Mouse (Mus musculus) natural killer cell, adult 2 months (primary cell): ENCODE measurements at regions not wholly inside any gene's neighbourhood (a gene's known extent, or its start where the extent isn't known, plus 50 kb on each side); places are given as distances from the start of the nearest gene placed in this dataset.

ENCODE experiments used
- DNase-seq, 2 experiments: peaks; one replicate each; pipeline ENCODE4 v3.0.0; 2022; ENCODE audit warnings: low spot score in 2 of 2

- DNase-seq, result no peak
Observed at GRCm38 (mm10) chr4:124073646-124074045, 155.8 kb upstream of the 4930535I16Rik start.

- DNase-seq, result no peak
Observed at GRCm38 (mm10) chr4:124064601-124065000, 146.8 kb upstream of the 4930535I16Rik start.

DNA sequence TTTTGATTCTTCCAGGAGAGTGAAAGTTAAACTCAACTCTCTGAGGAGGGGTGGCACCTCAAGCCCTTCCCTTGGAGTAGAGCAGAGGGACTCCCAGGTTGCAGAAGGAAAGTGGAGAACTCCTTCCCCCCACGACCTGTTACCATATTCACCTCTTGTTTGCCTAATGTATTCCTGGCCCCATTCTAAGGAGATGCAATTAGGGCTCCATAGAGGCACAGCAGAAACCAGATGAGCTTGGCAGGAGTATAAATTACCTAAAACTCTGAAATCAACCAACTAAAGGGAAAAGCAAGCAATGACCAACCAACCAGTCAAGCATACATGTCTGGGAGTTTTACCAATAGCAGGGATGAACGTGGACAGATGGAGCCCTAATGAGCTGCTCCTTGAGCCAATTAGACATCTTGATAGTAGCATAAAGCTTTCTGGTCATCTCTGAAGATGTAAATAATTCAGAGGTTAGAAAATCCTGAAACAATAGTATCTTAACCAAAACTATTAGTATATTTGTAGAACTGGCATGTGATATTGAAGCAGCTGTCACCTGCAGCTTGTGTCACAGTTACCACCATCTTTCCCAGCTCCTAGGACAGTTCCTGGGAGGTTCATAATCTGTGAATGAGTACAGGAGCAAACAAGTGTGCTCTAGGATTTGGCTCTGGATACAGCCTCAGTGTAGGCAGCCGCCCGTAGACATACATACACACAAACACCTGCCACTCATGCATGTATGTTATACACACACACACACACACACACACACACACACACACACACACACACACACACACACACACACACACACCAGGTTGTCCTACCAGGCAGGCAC, 145.7 kb upstream of the 4930535I16Rik start:
- no peak for DNase-seq

- DNase-seq, result no peak
Observed at GRCm38 (mm10) chr4:124057607-124058006, 139.8 kb upstream of the 4930535I16Rik start.

DNA sequence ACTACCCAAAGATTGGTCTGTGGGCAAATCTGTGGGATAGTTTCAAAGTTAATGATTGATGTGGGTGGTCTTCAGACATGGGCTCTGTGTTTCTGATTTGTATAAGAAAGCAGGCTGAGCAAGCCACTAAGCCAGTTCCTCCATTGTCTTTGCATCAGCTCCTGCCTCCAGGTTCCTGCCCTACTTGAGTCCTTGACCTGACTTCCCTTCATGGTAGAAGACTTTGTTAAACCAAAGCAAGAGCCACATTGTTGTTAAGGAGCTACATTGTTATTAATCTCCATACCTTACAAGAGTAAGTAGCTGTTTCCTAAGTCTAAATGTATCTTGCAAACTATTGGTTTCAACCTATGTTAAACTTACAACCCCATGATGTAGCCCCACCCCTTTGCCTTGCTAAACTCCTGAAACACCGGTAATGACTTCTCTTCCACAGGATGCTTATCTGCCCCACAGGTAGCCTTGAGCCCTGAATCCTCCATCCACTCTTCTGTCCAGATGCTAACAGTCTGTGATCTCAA, 136.5 kb upstream of the 4930535I16Rik start:
- DNase-seq, result no peak

DNA sequence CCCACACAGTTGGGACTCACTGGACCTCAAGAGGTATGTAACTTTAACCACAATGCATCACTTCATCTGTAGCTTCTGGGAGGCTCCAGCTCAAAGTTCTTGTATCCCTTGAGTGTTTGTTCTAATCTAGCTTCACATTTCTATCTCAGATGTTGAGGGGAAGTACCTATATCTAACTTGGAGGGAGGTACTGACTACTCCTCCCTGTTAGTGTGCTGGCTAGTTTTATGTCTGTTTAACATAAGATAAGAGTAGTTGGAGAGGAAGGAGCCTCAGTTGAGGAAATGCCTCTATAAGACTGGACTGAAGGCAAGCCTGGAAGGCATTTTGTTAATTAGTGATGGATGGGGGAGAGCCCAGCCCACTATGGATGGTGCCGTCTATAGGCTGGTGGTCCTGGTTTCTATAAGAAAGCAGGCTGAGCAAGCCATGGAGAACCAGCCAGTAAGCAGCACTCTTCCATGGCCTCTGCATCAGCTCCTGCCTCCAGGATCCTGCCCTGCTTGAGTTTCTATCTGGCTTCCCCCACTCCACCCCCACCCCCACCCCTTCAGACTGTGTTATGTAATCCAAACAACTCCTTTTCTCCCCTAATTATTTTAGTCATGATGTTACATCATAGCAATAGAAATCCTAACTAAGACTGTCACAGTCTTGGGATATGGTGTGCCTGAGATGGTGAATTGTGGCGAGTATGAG, 135.7 kb upstream of the 4930535I16Rik start:
- no peak for DNase-seq

DNA sequence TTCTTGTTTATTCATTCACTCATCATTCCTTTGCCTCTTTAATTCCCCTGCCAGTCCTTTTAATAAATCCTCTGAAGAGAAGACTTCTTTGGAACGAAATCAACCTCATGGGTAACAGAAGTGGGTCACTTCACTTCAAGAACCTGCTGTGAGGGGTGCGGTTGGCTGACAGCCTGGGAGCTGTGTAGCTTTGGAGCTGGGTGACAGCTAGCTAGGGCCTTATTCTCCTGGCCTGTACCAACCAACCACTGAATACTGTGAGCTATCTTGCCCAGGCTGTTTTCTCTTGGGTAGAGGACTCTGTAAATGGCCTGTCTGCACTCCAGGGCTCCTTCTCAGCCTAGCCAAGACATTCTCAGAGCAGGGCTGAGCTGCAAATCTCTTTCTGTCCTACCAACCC, 134.6 kb upstream of the 4930535I16Rik start:
- DNase-seq, result no peak

GRCm38 (mm10) chr4:124048348-124048831, 130.6 kb upstream of the 4930535I16Rik start:
- DNase-seq, result no peak

GRCm38 (mm10) chr4:124047898-124048297, 130.1 kb upstream of the 4930535I16Rik start:
- DNase-seq, result no peak

- DNase-seq, result no peak
Observed at GRCm38 (mm10) chr4:124036483-124036882, 118.7 kb upstream of the 4930535I16Rik start.

DNA sequence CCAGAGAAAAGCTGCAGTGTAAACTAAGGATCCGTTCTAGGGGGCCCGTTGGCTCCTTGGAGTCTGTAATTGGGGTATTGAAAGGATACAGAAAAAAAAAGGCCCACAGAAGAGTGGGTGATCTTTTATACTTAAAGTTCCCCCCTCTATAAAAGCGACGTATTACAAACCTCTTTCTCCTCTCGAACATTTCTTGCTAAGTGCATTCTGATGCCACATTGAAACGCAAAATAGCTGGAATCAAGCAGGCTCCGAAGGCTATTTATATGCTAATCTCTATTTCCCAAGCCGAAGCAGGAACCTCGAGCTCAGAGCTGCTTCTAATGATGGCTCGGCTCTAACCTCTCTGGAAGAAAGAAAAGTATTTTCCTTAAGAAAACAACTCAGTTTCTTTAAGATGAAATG, 117.8 kb upstream of the 4930535I16Rik start:
- no peak for DNase-seq

DNA sequence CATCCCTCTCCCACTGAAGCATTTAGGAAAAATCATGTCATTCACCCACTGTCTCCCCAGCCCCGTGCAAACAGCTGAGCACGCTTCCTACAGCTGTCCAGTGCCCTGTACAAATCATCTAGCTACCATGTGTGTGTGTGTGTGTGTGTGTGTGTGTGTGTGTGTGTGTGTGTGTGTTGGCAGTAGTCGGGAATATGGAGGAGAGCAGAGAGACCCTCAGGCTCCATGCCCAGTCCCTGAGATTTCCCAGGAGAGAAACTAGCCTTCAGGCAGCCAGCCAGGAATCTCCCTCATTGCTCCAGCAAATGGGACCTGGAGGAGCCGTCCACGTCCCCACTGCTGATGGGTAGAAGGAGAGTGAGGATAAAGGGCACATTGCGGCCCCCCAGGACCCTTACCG, 117.4 kb upstream of the 4930535I16Rik start:
- no peak for DNase-seq

- DNase-seq, result no peak
Observed at GRCm38 (mm10) chr4:124028061-124028460, 110.2 kb upstream of the 4930535I16Rik start.

GRCm38 (mm10) chr4:124016401-124016800, 98.6 kb upstream of the 4930535I16Rik start:
- DNase-seq, result no peak

DNA sequence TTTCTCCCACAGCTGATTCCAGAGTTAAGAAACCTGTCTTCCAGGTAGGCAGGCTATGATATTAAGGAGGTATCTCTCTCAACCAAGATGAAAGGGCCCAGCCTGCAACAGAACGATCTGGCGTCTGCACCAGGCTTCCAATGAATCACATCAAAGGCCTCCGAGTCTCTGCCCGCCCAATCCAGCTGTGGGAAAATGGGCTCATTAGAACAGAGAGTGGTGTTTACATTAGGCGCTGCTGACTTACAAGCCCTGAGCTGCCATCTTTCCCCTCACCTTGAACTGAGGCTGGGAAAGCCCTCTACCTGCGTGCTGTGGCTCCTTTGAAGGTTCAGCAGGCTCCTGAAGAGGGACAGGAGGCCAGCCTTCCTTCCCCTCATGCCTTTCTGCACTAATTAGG, 97.5 kb upstream of the 4930535I16Rik start:
- DNase-seq, result no peak

DNA sequence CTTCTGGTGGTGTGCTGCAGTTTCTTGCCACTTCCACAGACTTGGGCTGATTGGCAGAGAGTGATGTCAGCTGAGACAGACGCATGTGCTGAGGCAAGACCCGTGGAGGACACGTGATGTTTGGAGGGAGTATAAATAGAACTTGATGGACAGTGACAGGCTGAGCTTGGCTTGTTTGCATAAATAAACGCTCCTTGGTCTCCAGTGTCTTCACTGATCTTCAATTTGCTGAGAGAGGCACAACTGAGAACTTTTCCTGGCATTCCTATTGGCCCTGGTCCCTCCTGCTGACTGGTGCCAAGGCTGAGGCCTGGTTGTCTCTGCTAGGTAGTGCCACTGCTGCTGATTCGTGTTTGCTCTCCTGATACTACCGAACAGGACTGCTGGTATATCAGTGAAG, 94.6 kb upstream of the 4930535I16Rik start:
- no peak for DNase-seq

GRCm38 (mm10) chr4:124008725-124009124, 90.9 kb upstream of the 4930535I16Rik start:
- DNase-seq, result no peak

DNA sequence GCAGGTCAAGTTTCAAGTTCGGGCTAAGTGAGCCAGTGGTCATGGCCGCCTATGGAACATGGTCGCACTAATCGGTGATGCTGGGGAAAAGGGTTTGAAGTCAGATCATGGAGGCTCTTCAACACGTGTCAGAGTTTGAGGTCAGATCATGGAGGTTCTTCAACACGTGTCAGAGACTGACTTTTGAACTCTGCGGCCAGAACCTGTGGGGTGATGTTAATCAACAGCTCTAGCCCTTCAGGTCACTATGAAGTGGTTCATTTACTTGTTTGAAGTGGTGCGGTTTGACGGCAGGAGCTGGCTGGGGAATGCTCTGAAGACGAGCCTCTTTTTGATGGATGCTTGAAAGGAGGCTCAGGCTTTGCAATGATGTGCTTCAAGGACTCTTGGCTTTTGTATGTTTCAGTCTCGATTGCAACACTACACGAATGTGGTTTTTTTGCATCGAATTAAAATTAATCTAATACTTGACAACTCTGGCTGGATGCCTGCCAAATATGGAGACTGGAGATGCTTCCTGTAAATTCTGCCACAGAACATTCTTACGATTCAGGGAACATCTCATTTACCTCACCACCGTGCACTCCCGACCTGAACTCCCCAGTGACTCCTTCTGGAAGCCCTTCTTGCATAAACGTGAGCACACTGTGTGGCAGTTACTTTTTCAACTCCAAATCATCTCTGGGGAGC, 87.9 kb upstream of the 4930535I16Rik start:
- DNase-seq, result no peak

DNA sequence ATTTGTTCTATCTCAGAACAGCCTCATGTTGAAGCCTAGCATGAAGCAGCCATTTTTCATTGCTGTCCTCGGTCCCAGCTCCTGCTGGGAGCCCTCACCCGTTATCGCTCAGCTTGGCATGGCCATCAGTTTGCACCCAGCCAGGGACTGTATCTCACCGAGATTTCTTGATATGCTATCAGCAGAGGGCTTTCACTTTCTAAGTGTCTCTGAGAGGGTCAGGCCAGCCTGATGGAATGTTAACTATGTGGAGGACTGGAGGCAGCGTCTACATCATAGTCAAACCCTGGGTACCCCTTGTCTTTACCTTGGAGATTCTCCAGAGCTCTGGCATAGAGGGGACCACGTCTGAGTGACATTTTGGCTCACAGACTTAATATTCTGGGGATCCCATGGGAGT, 84.9 kb upstream of the 4930535I16Rik start:
- no peak for DNase-seq

DNA sequence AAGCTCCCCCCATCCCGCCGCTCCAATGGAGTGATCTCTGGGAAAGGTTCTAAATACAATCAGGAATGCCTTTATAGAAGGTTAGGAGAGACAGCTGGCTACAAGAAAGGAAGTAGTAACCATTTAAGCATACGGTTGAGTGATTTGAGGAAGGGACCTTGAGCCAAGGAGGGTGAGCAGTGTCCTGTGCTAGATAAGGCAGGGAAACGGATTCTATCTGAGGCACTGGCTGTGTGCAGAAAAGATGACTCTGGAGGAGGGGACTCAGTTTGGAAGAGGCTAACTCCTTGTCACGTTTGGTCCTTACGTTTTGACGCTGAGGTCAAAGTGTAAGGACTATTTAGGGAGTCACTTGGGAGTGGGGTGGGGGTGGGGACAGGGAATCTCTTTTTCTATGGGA, 84.3 kb upstream of the 4930535I16Rik start:
- no peak for DNase-seq

- DNase-seq, result no peak
Observed at GRCm38 (mm10) chr4:123995815-123996214, 78.0 kb upstream of the 4930535I16Rik start.

DNA sequence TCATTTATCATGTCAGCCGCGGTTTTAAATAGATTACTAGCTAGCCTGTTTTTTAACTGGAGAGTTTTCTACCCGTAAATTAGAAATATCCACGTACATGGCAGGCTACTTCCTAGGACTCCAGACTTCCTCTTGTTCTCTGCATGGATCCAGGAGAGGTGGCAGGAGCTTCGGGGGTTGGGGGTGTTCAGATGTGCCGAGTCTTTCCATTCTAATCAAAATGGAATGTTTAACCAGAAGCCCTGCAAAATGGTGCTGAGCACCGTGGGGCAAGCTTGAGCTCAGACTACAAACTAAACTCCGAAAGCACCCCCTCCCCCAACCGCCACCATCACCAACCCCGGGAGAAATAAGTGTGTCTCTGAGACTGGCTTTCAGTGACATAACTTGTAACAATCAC, 73.4 kb upstream of the 4930535I16Rik start:
- DNase-seq, result no peak
